Mouse (Mus musculus) liver, embryonic 14.5 days (tissue): ENCODE results near the gene Cdhr1.

Experiments
- CTCF ChIP-seq: IDR thresholded peaks from 2 replicates; pipeline ENCODE4 v1.5.1; 2016; ENCODE audit warnings: antibody characterized with exemption, low read depth, control low read depth
- EP300 ChIP-seq: IDR thresholded peaks from 2 replicates; pipeline ENCODE4 v1.6.1; 2016; ENCODE audit warnings: antibody characterized with exemption, low read depth

DNA sequence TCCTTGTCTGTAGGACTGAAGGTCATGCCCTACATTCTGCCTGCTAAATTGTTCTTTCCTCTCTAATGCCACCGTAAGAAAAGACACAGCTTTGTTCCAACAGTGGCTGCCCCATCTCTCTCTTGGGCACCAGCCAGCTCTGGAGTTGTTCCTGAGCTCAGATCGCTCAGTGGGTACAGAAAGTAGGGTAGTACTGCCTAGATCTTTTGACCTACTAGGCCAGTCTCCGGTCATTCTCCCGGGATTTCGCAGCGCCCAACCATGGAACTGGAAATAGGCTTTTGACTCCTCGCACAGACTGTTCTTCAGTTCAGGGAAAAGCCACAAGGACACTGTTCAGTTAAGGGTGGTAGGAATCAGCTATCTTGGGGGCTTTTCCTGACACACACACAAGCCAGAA, 14.8 kb upstream of the Cdhr1 start:
- no peak for TF ChIP-seq CTCF
- TF ChIP-seq EP300 = no peak
